Mouse (Mus musculus): Measurements from ENCODE around the gene Lrp10.
A peak's percentile ranks its signal among the peaks of the same experiment; 100 is the strongest.

Gene Lrp10

DNA sequence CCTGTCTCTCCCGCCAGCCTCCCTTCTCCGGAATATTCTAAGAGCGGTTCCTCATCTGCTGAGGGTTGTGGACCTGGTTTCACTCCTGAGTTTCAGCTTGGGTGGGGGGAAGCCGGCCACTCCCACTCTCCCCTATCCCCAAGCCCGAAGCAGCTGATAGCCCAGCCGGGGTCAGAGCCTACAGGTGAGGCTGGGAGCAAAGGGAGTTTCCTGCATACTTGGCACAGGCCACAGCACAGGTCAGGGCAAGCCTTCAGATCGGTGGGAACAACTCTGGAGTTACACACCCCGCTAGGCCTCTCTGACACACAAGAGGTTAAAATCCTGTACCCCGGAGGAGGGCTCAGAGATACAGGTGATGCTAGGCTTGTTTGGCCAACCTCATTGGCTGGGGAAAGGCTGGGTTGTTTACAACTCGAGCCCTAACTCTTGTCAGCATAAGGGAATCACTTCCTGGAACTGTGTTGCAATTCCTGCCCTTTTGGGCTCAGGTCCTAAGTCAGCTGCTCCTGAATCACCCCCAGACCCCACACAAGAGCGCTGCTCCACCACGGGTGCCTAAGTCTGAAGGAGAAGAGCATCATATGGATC, 29.9 kb upstream of the Lrp10 start:
- no peak for DNase-seq (ENCODE audit: inconsistent ontology term)

DNA sequence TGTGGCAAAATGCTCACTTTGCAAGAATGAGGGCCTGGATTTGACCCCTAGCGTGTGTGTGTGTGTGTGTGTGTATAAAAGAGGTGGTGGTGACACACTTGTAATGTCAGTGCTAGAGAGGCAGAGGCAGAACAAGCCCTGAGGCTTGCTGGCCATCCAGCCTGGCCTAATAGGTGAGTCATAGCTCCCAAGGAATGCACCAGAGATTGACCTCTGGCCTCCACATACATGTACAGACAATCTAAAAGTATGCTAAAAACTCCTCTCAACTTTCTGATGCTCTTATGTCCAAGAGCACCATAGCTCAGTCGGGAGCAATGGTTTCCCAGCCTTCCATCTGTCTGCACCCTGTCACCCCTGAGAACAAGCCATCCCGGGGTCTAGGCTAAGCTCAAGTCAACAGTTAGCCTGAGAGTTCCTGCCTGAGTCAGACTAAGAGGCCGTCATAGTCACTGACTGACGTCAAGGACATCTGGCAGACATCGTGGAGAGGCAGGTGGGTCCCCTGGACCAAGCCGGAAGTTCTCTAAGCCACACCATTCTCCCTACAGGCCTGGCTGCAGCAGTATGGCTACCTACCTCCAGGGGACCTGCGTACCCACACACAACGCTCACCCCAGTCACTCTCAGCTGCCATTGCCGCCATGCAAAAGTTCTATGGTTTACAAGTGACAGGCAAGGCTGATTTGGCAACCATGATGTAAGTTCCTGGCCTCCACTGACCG, 28.6 kb upstream of the Lrp10 start:
- peak; percentile 60 for DNase-seq (ENCODE audit: inconsistent ontology term)

DNA sequence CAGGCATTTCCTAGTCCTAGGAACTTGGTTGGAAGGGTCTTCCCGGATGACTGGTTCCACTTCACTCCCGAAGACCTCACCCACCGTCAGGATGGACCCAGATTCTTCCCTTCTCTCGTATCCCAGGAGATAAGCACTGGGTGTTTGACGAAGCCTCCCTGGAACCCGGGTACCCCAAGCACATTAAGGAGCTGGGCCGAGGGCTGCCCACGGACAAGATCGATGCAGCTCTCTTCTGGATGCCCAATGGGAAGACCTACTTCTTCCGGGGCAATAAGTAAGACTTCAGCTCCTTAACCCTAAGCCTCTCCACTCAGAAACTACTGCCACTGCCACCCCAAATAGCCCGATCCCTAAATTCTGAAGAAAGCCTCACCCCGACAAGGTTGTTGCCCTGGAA, 24.8 kb upstream of the Lrp10 start:
- no peak for DNase-seq (ENCODE audit: inconsistent ontology term)

DNA sequence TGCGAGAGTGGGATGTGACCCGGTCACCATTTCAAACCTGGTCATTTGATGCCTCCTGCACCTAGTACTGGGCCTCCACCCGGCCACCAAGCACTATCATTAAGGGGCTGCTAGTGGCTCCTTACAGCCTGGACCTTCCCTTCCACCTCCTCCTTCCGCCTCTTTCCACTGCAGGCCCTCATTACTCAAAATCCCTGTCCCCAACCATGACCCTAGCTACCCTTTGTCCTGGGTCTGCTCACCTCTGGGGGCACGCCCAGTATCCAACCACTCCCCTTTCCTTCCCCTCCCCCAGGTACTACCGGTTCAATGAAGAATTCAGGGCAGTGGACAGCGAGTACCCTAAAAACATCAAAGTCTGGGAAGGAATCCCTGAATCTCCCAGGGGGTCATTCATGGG, 24.3 kb upstream of the Lrp10 start:
- no peak for DNase-seq (ENCODE audit: inconsistent ontology term)

DNA sequence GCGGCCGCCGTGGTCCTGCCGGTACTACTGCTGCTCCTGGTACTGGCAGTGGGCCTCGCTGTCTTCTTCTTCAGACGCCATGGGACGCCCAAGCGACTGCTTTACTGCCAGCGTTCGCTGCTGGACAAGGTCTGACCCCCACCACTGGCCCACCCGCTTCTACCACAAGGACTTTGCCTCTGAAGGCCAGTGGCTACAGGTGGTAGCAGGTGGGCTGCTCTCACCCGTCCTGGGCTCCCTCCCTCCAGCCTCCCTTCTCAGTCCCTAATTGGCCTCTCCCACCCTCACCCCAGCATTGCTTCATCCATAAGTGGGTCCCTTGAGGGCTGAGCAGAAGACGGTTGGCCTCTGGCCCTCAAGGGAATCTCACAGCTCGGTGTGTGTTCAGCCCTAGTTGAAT, 23.4 kb upstream of the Lrp10 start:
- DNase-seq (ENCODE audit: inconsistent ontology term), result no peak

DNA sequence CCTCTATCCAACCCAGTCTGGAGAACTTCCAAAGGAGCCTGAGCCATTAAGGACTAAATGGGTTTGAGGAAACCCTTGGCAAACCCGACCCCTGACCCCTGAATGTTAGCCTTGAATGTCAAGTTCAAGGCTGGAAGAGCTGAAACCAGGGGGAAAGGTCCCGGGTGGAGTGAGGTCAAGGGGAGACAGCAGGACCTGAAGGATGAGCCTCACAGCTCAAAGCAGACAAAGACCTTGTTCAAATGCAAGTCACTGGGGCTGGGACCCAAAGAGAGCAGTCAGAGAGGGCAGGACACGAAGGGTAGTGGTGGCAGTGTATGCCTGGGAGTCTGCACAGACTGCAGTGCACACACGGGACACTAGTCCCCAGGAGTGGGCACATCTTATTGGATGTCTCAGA, 22.6 kb upstream of the Lrp10 start:
- DNase-seq (ENCODE audit: inconsistent ontology term), result no peak

DNA sequence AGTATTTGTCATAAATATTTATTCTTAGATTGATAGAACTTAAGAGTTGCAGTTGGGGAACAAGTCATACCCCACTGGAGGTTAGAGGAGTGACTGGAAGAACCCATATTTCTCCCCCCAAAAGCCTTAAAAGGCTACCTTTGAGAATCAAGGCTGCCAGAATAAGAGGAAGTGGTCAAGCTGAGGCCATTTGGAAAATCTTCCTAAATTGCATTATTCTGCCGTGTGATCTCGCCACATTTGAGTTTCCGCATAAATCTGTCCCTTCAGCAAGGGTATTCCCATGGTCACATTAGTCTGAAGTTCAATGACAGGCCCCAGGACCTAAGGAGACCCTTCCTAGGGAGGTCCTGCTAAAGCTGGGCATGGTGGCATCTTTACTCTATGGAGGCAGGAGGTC, 21.4 kb upstream of the Lrp10 start:
- DNase-seq (ENCODE audit: inconsistent ontology term), result no peak

DNA sequence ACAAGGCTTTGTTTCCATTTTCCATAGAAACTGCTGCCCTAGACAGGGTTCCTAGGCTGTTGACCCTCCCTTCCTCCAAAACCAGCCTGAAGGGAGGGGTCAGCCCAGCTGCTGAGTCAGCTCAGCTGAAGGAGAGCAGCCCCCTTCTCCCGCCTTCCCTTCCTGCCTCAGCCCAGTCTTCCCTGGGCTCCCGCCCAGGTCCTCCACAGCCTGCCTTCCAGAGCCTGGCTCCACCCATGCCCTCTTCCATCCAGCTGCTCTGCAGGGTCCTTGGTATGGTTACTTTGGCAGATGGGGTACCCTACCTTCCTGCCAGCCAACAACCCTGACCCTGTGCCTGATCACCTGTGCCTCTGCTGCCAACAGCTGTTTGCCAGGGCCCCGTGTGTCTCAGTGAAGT, 20.7 kb upstream of the Lrp10 start:
- no peak for DNase-seq (ENCODE audit: inconsistent ontology term)

DNA sequence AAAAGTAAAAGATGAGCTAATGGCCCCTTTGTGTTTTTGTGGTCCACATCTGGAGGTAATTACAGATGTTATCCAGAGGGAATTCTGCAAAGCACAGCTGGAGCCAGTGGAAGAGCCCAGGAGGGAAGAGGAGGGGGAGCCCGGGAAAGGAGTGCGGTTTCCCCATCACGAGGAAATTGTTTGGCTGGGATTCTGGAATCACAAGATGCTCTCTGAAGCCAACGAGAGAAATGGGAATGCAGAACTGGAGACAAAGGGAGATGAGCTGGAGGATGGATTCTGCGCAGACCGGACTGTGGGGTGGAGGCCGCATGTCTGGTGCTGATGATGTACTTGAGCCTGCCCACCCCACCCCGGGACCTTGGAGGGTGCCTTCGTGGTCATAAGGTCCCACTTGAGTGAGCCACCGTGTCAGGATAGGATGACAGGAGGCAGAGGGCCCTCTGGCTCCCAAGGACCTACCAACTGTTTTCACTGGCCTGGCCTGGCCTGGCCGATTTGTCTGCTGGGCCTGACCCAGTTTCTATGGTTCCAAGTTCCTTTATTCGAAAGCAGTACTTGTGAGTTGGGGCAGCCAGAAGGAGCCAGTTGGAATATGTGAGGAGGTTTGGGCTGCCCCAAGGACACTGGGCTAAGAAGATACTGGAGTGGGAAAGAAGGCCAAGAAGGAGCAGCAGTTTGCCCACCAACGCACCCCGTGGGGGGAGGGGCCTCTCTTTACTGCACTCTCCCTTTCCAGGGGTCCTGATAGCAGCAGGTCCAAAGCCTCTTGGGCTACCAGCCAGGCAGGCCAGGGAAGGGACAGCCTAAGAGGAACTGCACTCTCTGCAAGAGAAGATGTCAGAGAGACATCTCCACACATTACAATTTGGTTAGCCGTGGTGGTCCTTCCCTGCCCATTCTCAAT, 20.0 kb upstream of the Lrp10 start:
- DNase-seq (ENCODE audit: inconsistent ontology term), result peak; percentile 62

DNA sequence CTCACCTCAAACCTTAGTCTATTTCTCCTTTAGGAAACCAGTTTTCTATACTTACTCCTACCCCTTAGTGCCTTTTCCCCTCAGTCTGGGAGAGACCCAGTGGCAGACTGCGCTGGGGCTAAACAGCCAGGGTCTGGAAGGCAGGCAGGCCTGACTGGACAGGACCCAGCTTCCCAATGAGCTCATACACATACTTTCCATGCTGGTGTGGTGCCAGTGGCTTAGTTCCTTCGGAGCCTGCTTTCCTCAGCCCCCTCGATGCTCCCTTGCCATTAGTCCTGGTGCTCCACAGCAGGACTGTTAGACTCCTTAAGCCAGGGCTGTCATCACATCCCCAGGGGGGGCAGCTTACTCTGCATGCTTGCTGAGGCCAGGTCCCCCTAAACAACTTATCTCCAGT, 18.5 kb upstream of the Lrp10 start:
- DNase-seq (ENCODE audit: inconsistent ontology term), result peak; percentile 60

DNA sequence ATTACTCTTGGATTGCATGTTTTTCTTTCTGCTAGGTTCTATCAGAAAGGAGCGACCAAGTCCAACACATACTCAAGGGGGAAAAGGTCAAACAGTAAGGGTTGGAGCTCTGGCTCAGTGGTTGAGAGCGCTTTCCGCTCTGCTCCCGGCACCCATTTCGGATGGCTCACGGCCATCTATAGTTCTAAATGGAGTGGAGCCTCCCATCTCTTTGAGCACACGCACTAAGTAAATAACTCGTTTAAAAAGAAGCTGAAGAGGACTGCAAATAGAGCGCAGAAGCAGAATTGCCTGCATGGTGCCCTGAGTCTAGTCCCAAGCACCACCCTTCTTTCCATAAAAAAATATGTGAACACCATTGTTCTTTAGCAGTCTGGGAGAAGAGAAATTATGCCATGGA, 10.4 kb upstream of the Lrp10 start:
- no peak for DNase-seq (ENCODE audit: inconsistent ontology term)

DNA sequence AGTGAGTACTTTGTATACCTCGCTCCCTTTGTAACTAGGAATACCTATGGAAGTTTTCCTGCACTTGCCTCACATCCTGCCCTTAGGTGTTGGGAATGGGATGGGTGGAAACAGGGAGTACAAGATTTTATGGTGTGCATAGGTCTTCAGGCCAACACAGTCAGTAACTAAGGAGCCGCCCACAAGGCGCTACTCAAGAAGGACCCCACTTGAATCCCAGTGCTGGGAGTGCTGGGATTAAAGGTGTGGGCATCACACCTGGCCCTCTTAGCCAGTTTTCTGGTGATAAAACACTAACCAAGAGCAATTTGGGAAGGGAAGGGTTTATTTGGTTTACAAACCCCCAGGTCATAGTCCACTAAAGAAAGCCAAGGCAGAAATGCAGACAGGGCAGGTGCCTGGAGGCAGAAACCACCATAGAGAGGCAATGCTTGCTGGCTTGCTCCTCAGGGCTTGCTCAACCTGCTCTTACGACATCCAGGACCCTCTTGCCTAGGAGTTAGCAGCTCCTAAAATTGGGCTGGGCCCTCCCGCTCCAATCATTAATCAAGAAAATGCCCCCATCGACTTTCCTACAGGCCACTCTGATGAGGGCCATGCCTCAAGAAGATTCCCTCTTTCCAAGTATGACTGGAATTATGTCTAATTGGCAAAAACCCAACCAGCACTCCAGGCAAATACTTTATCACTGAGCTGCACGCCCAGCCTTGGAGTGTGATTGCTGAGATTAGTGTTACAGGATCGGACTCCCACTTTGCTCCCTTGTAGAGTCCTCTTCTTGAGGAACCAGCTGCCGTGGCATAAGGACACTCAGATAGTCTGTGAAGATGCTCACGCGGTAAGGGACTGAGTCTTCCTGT, 9.0 kb upstream of the Lrp10 start:
- no peak for DNase-seq (ENCODE audit: inconsistent ontology term)

DNA sequence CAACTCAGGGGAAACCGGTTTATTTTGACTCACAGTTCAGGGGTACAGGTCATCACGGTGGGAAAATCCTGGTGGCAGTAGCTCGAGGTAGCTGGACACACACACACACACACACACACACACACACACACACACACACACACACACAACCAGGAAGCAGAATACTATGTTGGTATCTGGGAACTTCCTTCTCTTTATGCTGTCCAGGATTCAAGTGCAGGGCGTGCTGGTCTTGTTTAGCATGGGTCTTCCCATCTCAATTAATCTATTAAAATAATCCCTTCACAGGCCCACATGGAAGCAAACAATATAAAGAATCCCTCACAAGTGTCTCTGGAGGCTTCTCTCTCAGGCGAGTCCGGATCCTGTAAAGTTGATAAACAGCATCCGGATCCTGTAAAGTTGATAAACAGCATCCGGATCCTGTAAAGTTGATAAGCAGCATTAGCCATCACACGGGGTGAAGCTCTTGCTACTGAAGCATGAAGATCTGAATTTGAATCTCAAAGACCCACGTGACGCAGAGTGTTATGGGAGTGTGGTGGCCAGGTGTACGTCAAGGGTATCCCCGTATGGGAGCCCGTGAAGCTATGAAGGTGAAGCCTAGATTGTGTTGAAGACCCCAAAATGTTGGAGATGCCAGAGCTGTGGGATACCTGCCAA, 5.9 kb upstream of the Lrp10 start:
- no peak for DNase-seq (ENCODE audit: inconsistent ontology term)

DNA sequence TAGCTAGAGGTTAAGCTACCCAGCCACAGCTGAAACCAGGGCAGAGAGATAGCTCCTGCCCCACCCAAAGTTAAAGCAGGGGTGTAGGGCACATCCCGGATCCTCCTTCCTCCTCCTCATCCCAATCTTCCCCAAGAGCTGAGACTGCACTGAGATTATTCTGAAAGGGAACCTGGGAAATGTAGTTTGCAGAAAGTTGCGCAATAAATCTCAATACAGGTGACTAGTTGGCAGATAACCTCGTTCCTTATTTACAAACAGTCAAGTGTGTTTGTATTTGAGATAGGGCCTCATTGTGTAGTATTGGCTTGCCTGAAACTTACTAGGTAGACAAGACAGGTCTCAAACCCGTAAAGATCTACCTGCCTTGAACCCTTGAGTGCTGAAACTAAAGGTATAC, 1.8 kb upstream of the Lrp10 start:
- no peak for DNase-seq (ENCODE audit: inconsistent ontology term)

DNA sequence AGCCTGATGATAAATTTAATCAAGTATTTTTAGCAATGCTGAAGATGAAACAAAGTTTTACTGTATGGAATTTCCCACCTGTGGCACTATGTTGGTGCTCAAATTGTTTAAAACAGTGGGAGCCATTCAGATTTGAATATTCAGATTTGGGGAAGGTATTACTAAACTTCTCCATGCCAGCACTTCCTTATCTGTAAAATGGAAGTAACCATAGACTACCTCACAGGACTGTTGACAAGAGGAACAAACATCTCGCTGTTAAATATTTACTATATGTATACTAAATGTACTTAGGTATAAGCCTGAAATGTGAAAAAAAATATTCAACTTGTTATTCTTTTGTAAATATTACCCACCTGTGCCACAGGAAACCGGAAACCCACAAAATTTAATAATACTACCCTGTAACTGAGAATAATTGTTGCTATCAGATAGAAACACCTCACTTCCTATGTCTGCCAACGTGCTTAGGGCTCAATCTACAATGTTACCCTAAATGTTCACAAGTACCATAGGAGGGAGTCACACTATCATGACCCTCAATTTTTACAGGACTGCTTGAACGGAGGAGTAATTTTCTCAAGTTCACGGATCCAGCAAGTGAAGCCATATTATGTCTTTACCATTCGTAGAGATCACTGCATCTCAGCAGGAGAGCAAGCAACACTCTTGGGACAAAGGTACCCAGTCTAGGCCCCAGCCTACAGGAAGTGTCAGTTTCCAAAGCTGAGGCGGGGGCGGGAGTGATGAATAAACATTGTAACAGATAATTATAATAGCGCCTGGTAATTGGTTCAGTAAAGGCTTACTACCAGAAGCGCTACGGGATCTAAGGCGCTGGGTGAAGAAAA, 604 bp upstream of the Lrp10 start:
- DNase-seq (ENCODE audit: inconsistent ontology term), result no peak

DNA sequence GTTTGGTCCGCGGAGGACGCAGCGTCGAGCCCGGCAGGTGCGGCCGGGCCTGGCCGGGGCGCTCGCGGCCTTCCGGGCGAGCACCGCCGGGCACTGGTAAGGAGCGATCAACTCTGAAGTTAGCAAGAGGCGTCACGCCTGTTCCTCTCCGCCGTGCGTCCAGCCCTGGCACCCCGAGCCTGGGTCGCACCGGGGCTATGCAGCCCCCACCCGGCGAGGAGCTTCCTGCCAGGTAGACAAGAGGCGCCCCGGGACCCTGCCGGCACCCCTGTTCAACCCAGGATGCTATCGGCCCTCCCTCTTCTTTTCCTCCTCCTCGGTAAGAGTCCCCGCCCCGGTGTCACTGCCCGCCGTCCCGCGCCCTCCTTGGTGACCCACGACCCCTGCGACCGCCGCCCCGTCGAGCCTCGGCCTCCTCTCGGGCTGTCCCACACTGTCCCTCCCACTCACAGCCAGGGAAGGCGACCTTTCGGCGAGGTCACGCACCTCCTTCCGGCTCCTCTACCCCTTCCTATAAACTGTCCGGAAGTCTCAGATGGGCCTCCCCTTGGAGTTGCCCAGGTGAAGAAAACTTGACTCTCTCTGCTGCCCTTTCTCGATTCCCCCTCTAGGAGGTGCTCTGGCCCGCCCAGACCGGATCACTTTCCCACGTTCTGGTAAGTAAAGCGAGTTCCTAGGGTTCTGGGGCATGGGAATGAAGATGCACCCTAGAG, 512 bp downstream of the Lrp10 start:
- peak; percentile 69 for DNase-seq (ENCODE audit: inconsistent ontology term)

DNA sequence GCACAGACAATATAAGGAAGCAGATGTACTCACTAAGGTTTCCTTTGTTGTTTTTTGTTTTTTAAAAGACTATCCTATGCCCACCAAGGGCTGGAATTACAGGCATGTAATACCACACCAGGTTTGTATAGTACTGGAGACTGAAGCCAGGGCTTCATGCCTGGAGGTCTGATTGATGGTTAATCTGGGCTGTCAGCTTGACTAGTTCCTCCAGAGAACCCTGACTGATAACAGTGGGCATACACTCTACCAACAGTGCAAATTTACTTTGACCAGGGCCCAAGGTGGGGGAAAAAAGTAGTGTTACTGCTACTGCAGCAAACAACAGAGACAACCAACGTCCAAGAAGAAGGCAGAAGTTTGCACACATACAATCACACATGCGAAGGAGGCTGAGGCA, 7.5 kb downstream of the Lrp10 start:
- no peak for DNase-seq (ENCODE audit: inconsistent ontology term)

DNA sequence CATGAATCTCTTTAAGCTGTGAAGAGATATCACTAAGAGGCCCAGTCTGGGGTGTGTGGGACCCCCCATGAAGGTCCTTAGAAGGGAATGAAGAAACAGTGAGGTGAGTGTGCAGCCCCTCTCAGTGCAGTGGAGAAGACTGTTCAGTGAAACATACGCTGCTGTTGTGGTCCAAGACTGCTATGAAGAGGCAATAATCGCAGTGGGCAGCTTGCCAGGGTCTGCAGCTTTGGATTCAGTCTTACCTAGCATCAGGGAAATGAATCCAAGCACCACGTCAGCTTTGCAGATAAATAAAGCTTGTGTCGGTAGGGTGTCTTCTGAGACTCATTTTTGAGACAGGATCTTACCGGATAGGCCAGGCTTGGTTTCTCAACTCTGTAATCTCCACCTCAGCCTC, 8.7 kb downstream of the Lrp10 start:
- no peak for DNase-seq (ENCODE audit: inconsistent ontology term)

DNA sequence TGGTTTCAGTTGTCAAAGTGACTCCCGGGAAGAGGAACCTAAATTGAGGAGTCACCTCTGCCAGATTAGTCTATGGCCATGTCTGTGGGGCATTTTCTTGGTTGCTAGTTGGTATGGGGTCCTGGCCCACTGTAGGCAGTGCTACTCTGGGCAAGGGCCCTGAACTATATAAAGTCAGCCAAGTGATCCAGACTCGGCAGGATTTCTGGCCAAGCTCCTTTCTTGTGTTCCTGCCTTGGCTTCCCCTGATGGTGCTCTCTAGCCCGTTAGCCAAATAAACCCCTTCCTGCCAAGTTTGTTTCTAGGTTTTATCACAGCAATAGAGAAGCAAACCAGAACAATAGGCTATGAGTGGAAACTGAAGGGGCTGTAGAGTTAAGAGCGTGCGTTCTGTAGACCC, 10.8 kb downstream of the Lrp10 start:
- no peak for DNase-seq (ENCODE audit: inconsistent ontology term)

Data from Muller cell, postnatal 12 days (primary cell).